Mouse (Mus musculus) CD4-positive, CD25-positive, alpha-beta regulatory T cell, adult 2 months (primary cell): Measurements from ENCODE around the gene Hvcn1.
"Not testable (repeated sequence)": the region's sequence is repeated elsewhere in the genome, so short reads cannot be mapped to it uniquely, and the experiment has no call there.

ENCODE experiments used
- DNase-seq: peaks from one replicate; pipeline ENCODE4 v3.0.0-alpha.2; 2012; ENCODE audit warnings: low read depth, low spot score

Hvcn1 gene

GRCm38 (mm10) chr5:122201904-122202303, 4.7 kb upstream of the Hvcn1 start:
- no peak for DNase-seq

DNA sequence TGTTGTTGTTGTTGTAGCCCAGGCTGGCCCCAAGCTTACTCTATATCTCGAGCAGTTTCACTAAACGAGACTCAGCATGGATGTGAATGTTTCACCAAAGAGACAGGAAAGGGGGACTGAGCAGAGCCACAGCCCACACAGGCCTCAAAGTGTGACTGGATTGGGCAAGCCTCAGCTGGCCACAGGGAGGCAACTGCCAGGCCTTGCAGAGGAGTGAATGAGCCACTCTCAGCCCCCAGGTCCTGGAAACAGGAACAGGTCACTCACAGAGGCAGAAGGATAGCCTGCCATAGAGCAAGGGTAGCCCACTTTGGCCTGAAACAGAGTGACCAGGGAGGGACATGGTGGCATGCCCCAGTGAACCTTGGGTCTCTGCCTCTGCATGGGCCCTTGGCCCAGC, 2.4 kb upstream of the Hvcn1 start:
- no peak for DNase-seq

- no peak for DNase-seq
Observed at GRCm38 (mm10) chr5:122208909-122209308, 2.3 kb downstream of the Hvcn1 start.

DNA sequence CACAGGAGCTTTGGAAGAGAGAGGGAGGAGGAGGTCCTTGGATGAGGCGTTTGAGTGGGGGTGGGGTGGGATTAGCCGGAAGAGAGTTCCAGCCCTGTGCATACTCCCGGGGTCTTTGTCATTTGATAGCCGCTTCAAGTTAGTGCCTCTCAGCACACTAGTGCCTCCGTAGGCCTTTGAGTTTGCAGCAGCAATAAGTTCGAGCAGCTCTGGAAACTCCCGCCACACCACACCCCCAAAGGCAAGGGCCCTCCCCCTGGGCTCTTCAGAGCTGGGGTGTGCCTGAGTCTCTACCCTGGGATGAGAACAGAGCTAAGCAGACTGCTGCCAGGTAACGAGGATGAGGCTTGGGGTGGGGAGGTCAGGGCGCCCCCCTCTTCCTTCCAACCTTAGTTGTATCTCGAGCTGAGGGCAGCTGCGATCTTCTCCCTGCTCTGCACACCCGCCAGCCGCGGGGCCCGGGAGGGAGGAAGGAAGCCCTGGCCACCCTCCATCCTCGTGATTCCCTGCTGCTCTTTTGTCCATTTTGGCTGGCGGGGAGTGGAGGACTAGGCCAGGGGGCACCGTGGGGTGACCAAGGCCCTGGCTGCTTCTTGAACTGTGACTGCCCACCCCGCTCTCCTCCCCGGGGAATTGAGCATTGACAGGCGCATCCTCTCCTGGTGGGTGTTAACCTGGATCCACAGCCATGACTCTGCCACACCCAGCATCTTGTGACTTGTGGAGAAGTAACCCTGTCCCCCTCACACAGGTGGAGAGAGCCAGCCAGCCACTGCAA, 3.2 kb downstream of the Hvcn1 start:
- peak; percentile 83 for DNase-seq

GRCm38 (mm10) chr5:122210890-122211289, 4.3 kb downstream of the Hvcn1 start:
- DNase-seq: no peak

- DNase-seq: no peak
Observed at GRCm38 (mm10) chr5:122212125-122212524, 5.5 kb downstream of the Hvcn1 start.

GRCm38 (mm10) chr5:122212820-122213219, 6.2 kb downstream of the Hvcn1 start:
- not testable (repeated sequence) for DNase-seq

GRCm38 (mm10) chr5:122213861-122214260, 7.3 kb downstream of the Hvcn1 start:
- DNase-seq: no peak

GRCm38 (mm10) chr5:122217636-122218035, 11.0 kb downstream of the Hvcn1 start:
- no peak for DNase-seq

GRCm38 (mm10) chr5:122218109-122218905, 11.7 kb downstream of the Hvcn1 start:
- no peak for DNase-seq

DNA sequence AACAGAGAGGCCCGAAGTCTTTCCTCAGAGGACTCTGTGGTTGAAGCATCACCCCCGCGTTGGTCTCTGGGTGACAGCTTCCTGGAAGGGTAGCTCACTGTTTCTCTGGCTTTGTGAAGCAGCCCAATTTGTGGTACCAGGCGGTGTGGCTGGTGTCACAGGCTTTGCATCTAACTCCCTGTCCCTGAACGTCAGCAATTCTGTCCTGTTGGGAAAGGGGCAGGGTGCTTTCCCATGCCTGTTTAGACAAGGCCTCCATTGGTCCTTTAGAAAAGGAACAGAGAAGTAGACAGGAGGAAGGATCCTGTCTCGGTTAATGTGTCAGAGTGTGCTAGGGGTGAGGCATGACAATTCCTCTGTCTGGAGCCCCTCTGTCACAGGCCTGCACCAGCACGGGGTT, 12.3 kb downstream of the Hvcn1 start:
- DNase-seq: peak; percentile 60

DNA sequence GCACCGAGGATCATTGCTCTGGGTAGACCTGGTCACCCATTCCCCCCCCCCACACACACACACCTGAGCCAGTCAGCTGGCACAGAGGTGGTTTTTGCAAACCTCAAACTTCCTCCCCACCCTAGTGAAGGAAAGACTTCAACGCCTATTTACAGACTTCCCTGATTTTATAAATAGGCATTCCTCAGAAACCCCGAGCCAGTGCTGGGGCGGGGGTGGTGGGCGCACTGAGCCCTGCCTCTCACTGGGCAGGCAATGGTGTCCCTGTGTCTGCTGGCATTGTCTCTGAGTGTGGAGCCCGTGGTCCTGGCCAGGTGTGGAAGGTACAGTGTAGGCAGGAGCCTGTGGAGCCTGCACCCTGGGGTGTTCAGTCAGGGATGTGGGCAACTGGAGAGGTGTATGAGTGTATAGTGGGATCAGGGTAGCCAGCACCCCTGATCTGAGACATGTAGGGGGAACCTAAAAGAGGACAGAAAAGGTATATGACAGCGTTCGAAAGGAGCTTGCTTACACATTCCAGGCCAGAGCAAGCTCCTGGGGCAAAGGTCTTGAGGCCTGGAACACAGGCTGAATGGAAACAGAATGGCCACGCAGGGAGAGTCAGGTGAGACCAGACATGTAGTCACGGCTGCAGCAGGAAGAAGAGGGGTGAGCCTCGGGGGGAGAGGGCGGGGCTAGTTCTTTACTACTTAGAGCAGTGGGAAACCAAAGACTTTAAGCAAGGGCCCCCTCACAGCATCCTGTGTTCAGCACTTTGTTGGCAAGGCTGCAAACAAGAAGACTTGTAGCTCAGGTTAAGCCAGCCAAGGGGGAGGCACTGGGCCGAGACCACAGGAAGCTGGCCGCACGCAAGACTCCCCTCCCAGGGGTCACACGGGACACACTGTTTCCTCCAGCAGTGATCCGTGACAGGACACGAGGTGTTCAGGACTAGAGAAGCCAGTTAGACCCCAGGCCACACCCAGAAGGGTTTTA, 13.3 kb downstream of the Hvcn1 start:
- peak; percentile 82 for DNase-seq

GRCm38 (mm10) chr5:122221085-122221484, 14.5 kb downstream of the Hvcn1 start:
- no peak for DNase-seq

DNA sequence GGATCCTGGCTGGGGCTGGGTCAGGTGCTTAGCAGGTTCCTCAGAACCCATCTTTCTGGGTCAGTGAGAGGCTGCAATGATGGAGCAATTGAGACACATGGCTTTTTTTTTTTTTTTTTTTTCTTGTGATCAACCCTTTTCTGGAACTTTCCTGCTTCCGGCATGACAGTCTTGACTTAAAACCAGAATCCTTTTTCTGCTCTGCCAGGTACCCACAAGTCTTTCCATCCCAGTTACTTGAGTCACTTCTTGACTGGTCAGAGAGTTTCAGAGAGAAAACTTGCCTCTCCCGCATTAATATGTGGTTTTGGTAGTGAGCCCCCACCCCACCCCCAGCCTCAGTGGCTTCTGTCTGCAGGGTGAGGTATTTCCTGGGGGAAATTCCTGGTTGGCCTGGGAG, 17.7 kb downstream of the Hvcn1 start:
- peak; percentile 29 for DNase-seq

DNA sequence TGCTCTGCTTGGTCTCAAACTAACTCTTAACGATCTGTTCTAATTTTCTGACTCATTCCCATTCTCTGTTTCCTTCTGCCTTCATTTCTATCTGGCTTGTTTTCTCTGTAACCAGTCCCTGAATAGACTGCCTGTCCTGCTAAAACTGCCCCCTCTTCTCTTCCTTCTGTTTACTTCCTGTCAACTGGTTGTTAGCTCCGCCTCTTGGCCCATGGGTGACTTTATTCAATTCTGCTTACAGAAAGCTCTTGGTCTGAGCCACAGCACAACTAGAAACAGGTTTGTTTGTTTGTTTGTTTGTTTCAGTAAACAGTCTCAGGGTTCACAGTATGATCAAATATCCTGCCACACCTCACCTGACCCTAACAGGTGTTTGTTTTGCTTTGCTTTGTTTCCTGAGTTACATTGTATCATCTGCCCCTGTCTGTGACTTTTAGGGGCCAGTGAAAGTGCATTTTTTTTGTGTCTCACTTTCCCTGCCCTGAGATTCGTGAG, 21.7 kb downstream of the Hvcn1 start:
- peak; percentile 28 for DNase-seq

GRCm38 (mm10) chr5:122228772-122229171, 22.2 kb downstream of the Hvcn1 start:
- no peak for DNase-seq

- DNase-seq: peak; percentile 79
Observed at GRCm38 (mm10) chr5:122230816-122231215, 24.2 kb downstream of the Hvcn1 start.

- peak; percentile 50 for DNase-seq
Observed at GRCm38 (mm10) chr5:122231431-122231830, 24.8 kb downstream of the Hvcn1 start.

GRCm38 (mm10) chr5:122232004-122232403, 25.4 kb downstream of the Hvcn1 start:
- DNase-seq: peak; percentile 78

- DNase-seq: peak; percentile 62
Observed at GRCm38 (mm10) chr5:122233077-122233581, 26.5 kb downstream of the Hvcn1 start.

- DNase-seq: peak; percentile 79
Observed at GRCm38 (mm10) chr5:122233695-122234094, 27.1 kb downstream of the Hvcn1 start.
